Mouse (Mus musculus): ENCODE data around the gene Anapc7. TPM values are rescaled to one million over a fixed set of nuclear protein-coding genes. Genes with fewer than 3 reads are reported as not detected.

Gene Anapc7
- polyA plus RNA-seq, 1 experiment from 2014 or later: 28.3 TPM

GRCm38 (mm10) chr5:122391178-122391785 is 30.2 kb upstream of the Anapc7 start:
- 55% methylated on average over 15 of the region's 16 CpGs for WGBS
- H3K4me3 ChIP-seq (ENCODE audit: low read depth, low read length): peak overlapping the region; percentile 88; the same call in 1 of the 2 replicates
- no peak overlapping the region for H3K27ac ChIP-seq (ENCODE audit: low read depth, low read length)
- no peaks in the 10 kb centered on the region for H3K36me3 ChIP-seq (ENCODE audit: control insufficient read depth, insufficient read depth, low read length)
- H3K9ac ChIP-seq (ENCODE audit: low read length): no peak overlapping the region; the same call in 1 of the 2 replicates
- no peaks in the 10 kb centered on the region for H3K27me3 ChIP-seq (ENCODE audit: control insufficient read depth, insufficient read depth, low read length)
- ATAC-seq (replicated peaks; ENCODE audit: low FRiP score) (peak; percentile 5; the same call in 1 of the 2 replicates), DNase-seq (ENCODE audit: low spot score) (no peak)
- H3K4me2 ChIP-seq (ENCODE audit: low read depth, low read length, severe bottlenecking): peak overlapping the region; percentile 16; the same call in 1 of the 2 replicates
- 0 out of 2 replicates have a peak, but pooled peaks cover 3% of the 10 kb centered on the region for H3K4me1 ChIP-seq (replicated peaks; ENCODE audit: control insufficient read depth, insufficient read depth, low read length)
- no peaks in the 10 kb centered on the region for H3K9me3 ChIP-seq (ENCODE audit: control insufficient read depth, low read length)

GRCm38 (mm10) chr5:122391786-122392180 is 29.7 kb upstream of the Anapc7 start, which contains the start of gene Arpc3:
Gene Arpc3, plus strand, starts transcription at chr5:122391878.
- Histone ChIP-seq H3K36me3 (ENCODE audit: control insufficient read depth, insufficient read depth, low read length) (peaks cover 2% of the 10 kb centered on the region; the same call in 1 of the 2 replicates), H3K4me1 (replicated peaks; ENCODE audit: control insufficient read depth, insufficient read depth, low read length) (0 out of 2 replicates have a peak, but pooled peaks cover 3% of the 10 kb centered on the region), H3K4me2 (ENCODE audit: low read depth, low read length, severe bottlenecking) (peak within 1 kb of the TSS; percentile 83), H3K27ac (ENCODE audit: low read depth, low read length) (no peak within 1 kb of the TSS), H3K27me3 (ENCODE audit: control insufficient read depth, insufficient read depth, low read length) (no peaks in the 10 kb centered on the region), H3K9me3 (ENCODE audit: control insufficient read depth, low read length) (no peaks in the 10 kb centered on the region), H3K4me3 (ENCODE audit: low read depth, low read length) (peak within 1 kb of the TSS; percentile 88), H3K9ac (ENCODE audit: low read length) (peak within 1 kb of the TSS; percentile 80)
- DNase-seq (ENCODE audit: low spot score) (peak; percentile 95), ATAC-seq (replicated peaks; ENCODE audit: low FRiP score) (peak; percentile 86)
- 0% methylated on average over 39 of the region's 39 CpGs for WGBS

GRCm38 (mm10) chr5:122392227-122393004 is 29.1 kb upstream of the Anapc7 start:
- Histone ChIP-seq H3K27ac (ENCODE audit: low read depth, low read length) (no peak overlapping the region), H3K4me1 (replicated peaks; ENCODE audit: control insufficient read depth, insufficient read depth, low read length) (0 out of 2 replicates have a peak, but pooled peaks cover 3% of the 10 kb centered on the region), H3K4me3 (ENCODE audit: low read depth, low read length) (peak overlapping the region; percentile 88), H3K9ac (ENCODE audit: low read length) (peak overlapping the region; percentile 80), H3K4me2 (ENCODE audit: low read depth, low read length, severe bottlenecking) (peak overlapping the region; percentile 83), H3K36me3 (ENCODE audit: control insufficient read depth, insufficient read depth, low read length) (peaks cover 5% of the 10 kb centered on the region; the same call in 1 of the 2 replicates), H3K9me3 (ENCODE audit: control insufficient read depth, low read length) (no peaks in the 10 kb centered on the region), H3K27me3 (ENCODE audit: control insufficient read depth, insufficient read depth, low read length) (no peaks in the 10 kb centered on the region)
- WGBS: 18% methylated on average over 19 of the region's 19 CpGs
- ATAC-seq (replicated peaks; ENCODE audit: low FRiP score) (no peak), DNase-seq (ENCODE audit: low spot score) (no peak)

GRCm38 (mm10) chr5:122393887-122394286 is 27.6 kb upstream of the Anapc7 start:
- Histone ChIP-seq H3K9me3 (ENCODE audit: control insufficient read depth, low read length) (no peaks in the 10 kb centered on the region), H3K4me3 (ENCODE audit: low read depth, low read length) (no peak overlapping the region), H3K4me2 (ENCODE audit: low read depth, low read length, severe bottlenecking) (no peak overlapping the region), H3K27ac (ENCODE audit: low read depth, low read length) (no peak overlapping the region), H3K27me3 (ENCODE audit: control insufficient read depth, insufficient read depth, low read length) (no peaks in the 10 kb centered on the region), H3K9ac (ENCODE audit: low read length) (no peak overlapping the region), H3K36me3 (ENCODE audit: control insufficient read depth, insufficient read depth, low read length) (peaks cover 5% of the 10 kb centered on the region; the same call in 1 of the 2 replicates), H3K4me1 (replicated peaks; ENCODE audit: control insufficient read depth, insufficient read depth, low read length) (0 out of 2 replicates have a peak, but pooled peaks cover 3% of the 10 kb centered on the region)
- ATAC-seq (replicated peaks; ENCODE audit: low FRiP score) (no peak), DNase-seq (ENCODE audit: low spot score) (peak; percentile 86)
- WGBS: 44% methylated on average over 2 of the region's 2 CpGs

- Histone ChIP-seq H3K9me3 (ENCODE audit: control insufficient read depth, low read length) (no peaks in the 10 kb centered on the region), H3K9ac (ENCODE audit: low read length) (no peak overlapping the region), H3K36me3 (ENCODE audit: control insufficient read depth, insufficient read depth, low read length) (peaks cover 5% of the 10 kb centered on the region; the same call in 1 of the 2 replicates), H3K4me2 (ENCODE audit: low read depth, low read length, severe bottlenecking) (no peak overlapping the region), H3K27ac (ENCODE audit: low read depth, low read length) (no peak overlapping the region), H3K4me1 (replicated peaks; ENCODE audit: control insufficient read depth, insufficient read depth, low read length) (0 out of 2 replicates have a peak, but pooled peaks cover 3% of the 10 kb centered on the region), H3K27me3 (ENCODE audit: control insufficient read depth, insufficient read depth, low read length) (no peaks in the 10 kb centered on the region), H3K4me3 (ENCODE audit: low read depth, low read length) (no peak overlapping the region)
- ATAC-seq (replicated peaks; ENCODE audit: low FRiP score) (no peak), DNase-seq (ENCODE audit: low spot score) (no peak)
- 93% methylated on average over 10 of the region's 10 CpGs for WGBS
Observed at GRCm38 (mm10) chr5:122396791-122397190, 24.7 kb upstream of the Anapc7 start.

- Histone ChIP-seq H3K36me3 (ENCODE audit: control insufficient read depth, insufficient read depth, low read length) (peaks cover 5% of the 10 kb centered on the region; the same call in 1 of the 2 replicates), H3K9me3 (ENCODE audit: control insufficient read depth, low read length) (no peaks in the 10 kb centered on the region), H3K27ac (ENCODE audit: low read depth, low read length) (no peak overlapping the region), H3K9ac (ENCODE audit: low read length) (no peak overlapping the region), H3K4me1 (replicated peaks; ENCODE audit: control insufficient read depth, insufficient read depth, low read length) (0 out of 2 replicates have a peak, but pooled peaks cover 1% of the 10 kb centered on the region), H3K4me3 (ENCODE audit: low read depth, low read length) (no peak overlapping the region), H3K27me3 (ENCODE audit: control insufficient read depth, insufficient read depth, low read length) (no peaks in the 10 kb centered on the region), H3K4me2 (ENCODE audit: low read depth, low read length, severe bottlenecking) (no peak overlapping the region)
- DNase-seq (ENCODE audit: low spot score) (no peak), ATAC-seq (replicated peaks; ENCODE audit: low FRiP score) (no peak)
- WGBS: 90% methylated on average over 8 of the region's 8 CpGs
Observed at GRCm38 (mm10) chr5:122397495-122397894, 24.0 kb upstream of the Anapc7 start.

- H3K9ac ChIP-seq (ENCODE audit: low read length): no peak overlapping the region
- no peak overlapping the region for H3K27ac ChIP-seq (ENCODE audit: low read depth, low read length)
- H3K4me2 ChIP-seq (ENCODE audit: low read depth, low read length, severe bottlenecking): no peak overlapping the region
- no peaks in the 10 kb centered on the region for H3K4me1 ChIP-seq (replicated peaks; ENCODE audit: control insufficient read depth, insufficient read depth, low read length)
- H3K4me3 ChIP-seq (ENCODE audit: low read depth, low read length): no peak overlapping the region
- no peaks in the 10 kb centered on the region for H3K27me3 ChIP-seq (ENCODE audit: control insufficient read depth, insufficient read depth, low read length)
- ATAC-seq (replicated peaks; ENCODE audit: low FRiP score) (no peak), DNase-seq (ENCODE audit: low spot score) (no peak)
- H3K9me3 ChIP-seq (ENCODE audit: control insufficient read depth, low read length): no peaks in the 10 kb centered on the region
- WGBS: 93% methylated on average over 8 of the region's 8 CpGs
- peaks cover 5% of the 10 kb centered on the region for H3K36me3 ChIP-seq (ENCODE audit: control insufficient read depth, insufficient read depth, low read length)
Observed at GRCm38 (mm10) chr5:122399871-122400270, 21.6 kb upstream of the Anapc7 start.

- Histone ChIP-seq H3K9ac (ENCODE audit: low read length) (no peak overlapping the region), H3K4me1 (replicated peaks; ENCODE audit: control insufficient read depth, insufficient read depth, low read length) (no peaks in the 10 kb centered on the region), H3K27ac (ENCODE audit: low read depth, low read length) (no peak overlapping the region), H3K4me3 (ENCODE audit: low read depth, low read length) (no peak overlapping the region), H3K36me3 (ENCODE audit: control insufficient read depth, insufficient read depth, low read length) (peaks cover 8% of the 10 kb centered on the region), H3K4me2 (ENCODE audit: low read depth, low read length, severe bottlenecking) (no peak overlapping the region), H3K9me3 (ENCODE audit: control insufficient read depth, low read length) (no peaks in the 10 kb centered on the region), H3K27me3 (ENCODE audit: control insufficient read depth, insufficient read depth, low read length) (no peaks in the 10 kb centered on the region)
- no peak for DNase-seq (ENCODE audit: low spot score)
- 88% methylated on average over 18 of the region's 18 CpGs for WGBS
- ATAC-seq (replicated peaks; ENCODE audit: low FRiP score): no peak
Observed at GRCm38 (mm10) chr5:122400628-122401302, 20.7 kb upstream of the Anapc7 start.

Data from forebrain, embryonic 11.5 days (tissue).